Mouse (Mus musculus): ENCODE data around the gene Zfp691.

Gene Zfp691

DNA sequence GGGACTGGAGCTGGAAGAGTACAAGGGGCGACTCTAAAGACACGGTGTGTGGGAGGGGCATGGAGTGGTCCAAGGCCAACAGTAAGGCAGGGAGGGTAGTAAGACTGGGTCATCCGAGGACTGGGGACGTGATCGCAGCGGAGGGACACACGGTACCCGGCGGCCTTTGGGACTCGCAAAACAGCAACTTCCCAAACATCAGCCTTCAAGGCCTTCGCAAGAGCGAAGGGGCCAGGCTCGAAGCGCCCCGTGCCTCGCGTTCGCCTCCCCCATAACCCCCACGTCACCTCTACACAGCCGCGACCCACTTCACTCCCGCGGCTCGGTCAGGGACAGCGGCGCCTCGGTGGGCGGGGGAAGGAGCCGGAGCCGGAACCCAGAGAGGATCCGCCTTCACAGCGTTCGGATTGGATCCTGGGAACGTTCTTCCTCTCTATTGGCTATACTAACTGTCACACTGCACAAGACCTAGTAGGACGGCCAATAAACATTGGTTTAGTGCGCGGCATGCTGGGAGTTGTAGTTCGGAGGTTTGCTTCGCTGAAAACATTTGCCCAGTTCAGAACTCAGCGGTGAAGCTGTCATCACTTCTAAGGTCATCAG lies at the start of gene Zfp691:
TSS of gene Zfp691 (minus strand) at position 345 of the 603 bp plus-strand sequence.
- peak; percentile 99 for DNase-seq (ENCODE audit: low spot score)

DNA sequence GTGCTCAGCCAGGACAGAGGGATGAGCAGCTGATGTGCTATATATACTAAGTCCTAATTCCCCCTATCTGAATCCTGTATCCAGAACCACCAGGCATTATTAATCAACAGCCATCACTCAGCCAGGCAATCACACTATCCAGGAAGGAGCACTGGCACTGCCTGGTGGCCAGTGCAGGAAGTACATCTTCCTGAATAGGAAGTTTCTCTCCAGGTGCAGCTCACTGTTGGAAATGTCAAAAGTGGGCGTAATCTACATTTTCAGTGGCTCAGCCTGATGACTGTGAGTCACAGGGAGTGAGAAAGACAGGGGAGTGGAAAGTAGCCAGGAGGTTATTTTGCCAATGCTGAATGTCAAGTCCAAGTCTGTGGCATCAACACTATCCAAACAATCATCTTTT lies 49.7 kb upstream of the Zfp691 start:
- peak; percentile 77 for DNase-seq (ENCODE audit: low spot score)

- DNase-seq (ENCODE audit: low spot score), result peak; percentile 19
These were observed 44.2 kb upstream of the Zfp691 start, which contains the start of gene Tmem269 for GRCm38 (mm10) chr4:119218169-119218568. TSS of gene Tmem269 (minus strand) at chr4:119218217.

DNA sequence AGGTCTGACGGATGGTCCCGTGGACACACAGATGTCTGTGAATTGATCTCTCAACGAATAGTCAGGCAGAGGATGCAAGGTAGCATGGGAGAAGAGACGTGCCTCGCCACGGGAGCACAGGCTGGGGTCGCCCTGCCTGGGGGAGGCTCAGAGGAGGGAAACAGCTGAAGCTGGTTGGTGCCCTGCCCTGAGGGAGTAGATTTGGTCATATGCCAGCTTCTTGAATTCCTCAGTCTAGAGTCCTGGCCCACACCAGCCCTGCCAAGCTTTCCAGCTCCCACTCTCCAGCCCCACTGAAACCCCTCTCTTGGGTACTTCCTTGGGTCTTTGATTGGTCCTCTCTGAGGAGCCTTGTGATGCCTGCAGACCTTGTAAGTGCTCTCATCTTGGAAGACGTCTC lies 42.7 kb upstream of the Zfp691 start:
- DNase-seq (ENCODE audit: low spot score), result no peak

- peak; percentile 80 for DNase-seq (ENCODE audit: low spot score)
These were observed 30.7 kb upstream of the Zfp691 start for GRCm38 (mm10) chr4:119204672-119205071.

DNA sequence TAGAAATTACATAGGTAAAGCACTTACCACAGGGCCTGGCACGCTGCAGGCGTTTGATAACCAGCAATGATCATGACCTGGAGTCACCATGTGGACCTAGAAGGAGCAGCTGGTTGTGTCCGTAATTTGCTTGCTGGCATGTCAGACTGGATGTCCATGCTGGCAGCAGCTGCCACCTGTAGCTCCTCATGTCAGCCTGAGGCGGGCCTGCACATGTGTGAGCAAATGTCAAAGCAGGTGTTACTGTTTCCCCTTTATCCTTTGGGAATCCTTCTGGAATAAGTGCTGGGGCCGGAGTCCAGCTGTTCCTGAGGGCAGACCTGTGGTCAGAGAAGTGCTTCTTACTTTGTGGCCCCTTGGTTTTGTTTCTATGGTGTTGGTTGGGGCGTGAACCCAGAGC lies 24.1 kb upstream of the Zfp691 start:
- DNase-seq (ENCODE audit: low spot score), result no peak

GRCm38 (mm10) chr4:119195582-119196320 lies 21.8 kb upstream of the Zfp691 start:
- DNase-seq (ENCODE audit: low spot score), result no peak

- DNase-seq (ENCODE audit: low spot score), result peak; percentile 90
These were observed 21.1 kb upstream of the Zfp691 start, which contains the start of gene Svbp for GRCm38 (mm10) chr4:119194909-119195581. TSS of gene Svbp (plus strand) at chr4:119195306.

GRCm38 (mm10) chr4:119192757-119193156 lies 18.8 kb upstream of the Zfp691 start:
- DNase-seq (ENCODE audit: low spot score), result no peak

DNA sequence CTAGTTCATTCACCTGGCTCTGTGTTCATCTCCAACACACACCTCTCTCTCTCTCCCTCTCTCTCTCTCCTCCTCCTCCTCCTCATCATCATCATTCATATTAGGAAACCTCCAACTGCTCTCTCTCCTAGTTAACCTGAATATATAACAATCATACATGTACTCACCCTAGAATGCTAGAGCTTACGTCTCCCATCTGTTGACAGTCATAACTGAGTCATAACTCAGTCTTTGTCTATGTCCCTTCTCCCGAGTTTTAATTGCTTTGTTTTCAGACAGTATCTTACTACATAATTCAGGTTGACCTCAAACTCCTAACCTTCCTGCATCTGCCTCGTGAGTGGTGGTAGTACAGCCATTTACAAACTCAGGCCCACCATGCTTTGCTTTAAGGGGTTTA lies 17.3 kb upstream of the Zfp691 start:
- no peak for DNase-seq (ENCODE audit: low spot score)

DNA sequence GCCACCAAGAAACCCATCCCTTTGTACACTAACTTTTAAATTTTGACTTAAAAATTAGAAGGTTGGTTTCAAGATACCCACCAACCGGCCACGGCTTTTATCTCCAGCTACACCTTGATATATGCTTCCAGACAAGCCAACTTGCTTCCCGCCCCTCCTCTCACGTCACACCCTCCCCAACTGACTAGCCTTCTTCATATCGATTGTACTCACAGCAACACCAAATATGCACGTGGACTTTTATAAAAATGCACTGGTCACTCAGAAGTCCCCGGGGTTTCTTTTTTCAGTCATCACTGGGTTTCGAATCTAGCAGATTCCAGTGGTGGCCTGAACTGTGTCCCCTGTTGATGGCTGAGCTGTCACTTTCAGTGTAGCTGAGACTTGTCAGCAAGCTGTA lies 16.6 kb upstream of the Zfp691 start:
- DNase-seq (ENCODE audit: low spot score), result no peak

GRCm38 (mm10) chr4:119189864-119190263 lies 15.9 kb upstream of the Zfp691 start, which contains the start of gene Ermap:
TSS of gene Ermap (minus strand) at chr4:119190011.
- DNase-seq (ENCODE audit: low spot score), result no peak

DNA sequence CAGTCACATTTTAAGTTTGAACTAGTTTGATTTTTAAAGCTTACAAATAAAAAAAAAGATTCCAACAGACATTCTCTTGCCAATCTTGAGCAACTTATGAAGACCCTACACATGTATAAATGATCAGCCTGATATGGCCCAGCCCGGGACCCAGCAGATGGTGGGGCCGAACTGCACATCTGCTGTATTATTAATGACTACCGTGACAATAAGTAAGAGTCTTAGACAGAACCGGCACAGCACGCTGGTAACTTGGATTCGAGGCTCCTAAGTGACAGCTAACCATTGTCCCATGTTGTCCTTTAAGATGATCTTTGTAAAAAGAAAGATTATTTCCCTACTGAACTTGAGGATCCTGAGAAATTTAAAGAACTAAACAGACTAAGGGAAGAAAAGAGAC lies 15.4 kb upstream of the Zfp691 start:
- peak; percentile 21 for DNase-seq (ENCODE audit: low spot score)

DNA sequence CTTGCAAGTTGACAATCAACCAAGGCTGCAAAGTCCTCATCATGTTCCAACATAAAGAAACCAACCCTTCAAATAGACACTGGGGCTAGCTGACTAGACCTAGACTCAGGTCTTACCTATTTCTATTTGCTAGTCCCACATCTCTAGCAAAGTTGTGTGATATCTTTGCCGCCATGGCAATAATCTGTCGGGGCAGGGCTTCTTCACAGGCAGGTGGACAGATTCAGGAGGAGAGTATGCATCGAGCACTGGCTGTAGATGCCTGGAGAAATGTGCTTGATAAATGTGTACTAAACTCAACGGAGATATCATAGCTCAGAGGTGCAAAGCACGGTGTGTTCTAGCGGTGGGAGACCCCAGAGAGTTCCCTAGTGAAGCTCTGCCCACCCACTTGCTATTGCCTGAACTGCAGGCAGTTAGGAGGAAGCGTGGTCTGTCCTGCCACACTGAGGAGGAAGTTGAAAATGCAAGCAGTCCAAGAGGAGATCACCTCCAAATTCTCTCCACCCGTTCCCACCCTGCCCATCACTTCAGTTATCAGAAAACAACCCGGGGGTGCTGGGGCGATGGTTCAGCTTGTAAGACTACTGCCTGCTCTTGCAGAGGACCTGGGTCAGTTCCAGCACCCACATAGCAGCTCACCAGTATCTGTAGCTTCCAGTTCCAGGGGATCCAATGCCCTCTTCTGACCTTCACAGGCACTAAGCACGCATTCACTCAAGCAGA lies 14.2 kb upstream of the Zfp691 start:
- DNase-seq (ENCODE audit: low spot score), result peak; percentile 9

GRCm38 (mm10) chr4:119185771-119186170 lies 11.8 kb upstream of the Zfp691 start:
- DNase-seq (ENCODE audit: low spot score), result no peak

- DNase-seq (ENCODE audit: low spot score), result no peak
These were observed 9.5 kb upstream of the Zfp691 start for GRCm38 (mm10) chr4:119183525-119183924.

GRCm38 (mm10) chr4:119181456-119181855 lies 7.5 kb upstream of the Zfp691 start:
- DNase-seq (ENCODE audit: low spot score), result no peak

GRCm38 (mm10) chr4:119180133-119180707 lies 6.2 kb upstream of the Zfp691 start:
- DNase-seq (ENCODE audit: low spot score), result no peak

- no peak for DNase-seq (ENCODE audit: low spot score)
These were observed 4.3 kb upstream of the Zfp691 start for GRCm38 (mm10) chr4:119178331-119178730.

DNA sequence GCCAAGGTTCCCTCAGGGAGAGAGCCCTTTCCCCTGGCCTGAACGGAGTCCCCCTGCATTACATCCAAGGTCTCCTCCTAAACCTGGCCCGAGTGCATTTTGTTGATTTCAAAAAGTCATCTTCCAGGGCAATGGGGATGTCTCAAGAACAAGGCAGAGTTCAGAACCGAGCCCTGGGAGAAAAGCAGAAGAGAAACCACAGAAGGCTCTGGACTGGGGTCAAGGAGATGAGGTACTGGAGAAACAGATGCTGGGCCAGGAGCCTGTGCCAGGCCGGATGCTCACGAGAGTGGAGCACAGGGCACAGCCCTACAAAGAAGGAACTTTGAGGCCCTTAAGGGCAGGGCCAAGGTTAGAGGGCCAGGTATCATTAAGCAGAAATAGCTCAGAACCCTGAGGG lies 3.7 kb upstream of the Zfp691 start:
- DNase-seq (ENCODE audit: low spot score), result no peak

DNA sequence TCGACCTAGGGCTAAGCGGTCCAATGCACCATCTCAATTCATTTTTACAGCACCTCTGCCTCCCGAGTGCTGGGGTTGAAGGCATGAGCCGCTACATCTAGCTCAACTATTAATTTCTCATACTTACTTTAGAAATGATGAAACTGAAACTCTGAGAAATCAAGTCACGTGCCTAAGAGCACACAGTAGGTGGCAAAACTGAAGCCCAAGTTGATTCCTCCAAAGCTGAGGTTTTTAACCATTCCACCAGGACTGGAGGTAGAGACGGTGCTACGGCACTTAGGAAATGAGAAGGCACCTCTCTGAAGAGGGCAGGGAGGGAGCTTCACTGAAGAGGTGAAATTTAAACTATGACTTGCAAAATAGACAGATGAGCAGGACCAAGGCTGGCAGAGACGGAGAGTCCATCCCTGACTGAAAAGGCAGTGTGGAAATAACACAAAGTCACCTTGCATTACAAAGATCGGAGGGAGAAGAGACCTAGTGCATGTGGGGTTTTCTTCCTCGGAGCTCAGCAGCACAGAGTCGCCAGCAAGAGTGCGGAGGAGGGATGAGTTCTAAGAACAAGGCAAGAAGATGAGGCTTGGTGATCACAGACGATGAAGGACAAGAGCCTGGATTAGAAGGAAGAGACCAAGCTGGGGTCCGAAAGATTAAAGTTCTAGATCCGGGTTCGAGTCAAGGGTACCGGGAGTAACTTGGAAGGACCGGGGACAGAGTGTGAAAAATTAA lies 910 bp downstream of the Zfp691 start:
- no peak for DNase-seq (ENCODE audit: low spot score)

Data from retina, embryonic 14.5 days (tissue).